Mouse (Mus musculus) embryonic facial prominence, embryonic 15.5 days (tissue): ENCODE results near the gene Tceanc2. TPM values are rescaled to one million over a fixed set of nuclear protein-coding genes. Genes with fewer than 3 reads are reported as not detected.

Experiments
- ATAC-seq: fragments of 200-750 bp; cut with Nextera tagmentation; 2 replicates; pipeline ENCODE4 v1.8.0; 2017; ENCODE audit warnings: low read depth, moderate TSS enrichment; ENCODE audit not compliant: insufficient number of reproducible peaks, low FRiP score, low TSS enrichment
- H3K27ac ChIP-seq: fragments of 300-500 bp; sonication (generic); replicated peaks from 2 replicates; pipeline ENCODE4 v1.5.1; 2015; ENCODE audit warnings: mild to moderate bottlenecking, inconsistent platforms
- H3K27me3 ChIP-seq: fragments of 300-500 bp; sonication (generic); 2 replicates; pipeline ENCODE4 v1.6.1; 2015; ENCODE audit warnings: inconsistent platforms
- H3K36me3 ChIP-seq: fragments of 300-500 bp; sonication (generic); 2 replicates; pipeline ENCODE4 v1.6.1; 2015; ENCODE audit warnings: mild to moderate bottlenecking, inconsistent platforms
- H3K4me1 ChIP-seq: fragments of 300-500 bp; sonication (generic); 2 replicates; pipeline ENCODE4 v1.6.1; 2015; ENCODE audit warnings: inconsistent platforms
- H3K4me2 ChIP-seq: fragments of 300-500 bp; sonication (generic); replicated peaks from 2 replicates; pipeline ENCODE4 v1.6.1; 2015; ENCODE audit warnings: mild to moderate bottlenecking, inconsistent platforms
- H3K4me3 ChIP-seq: fragments of 300-500 bp; sonication (generic); replicated peaks from 2 replicates; pipeline ENCODE4 v1.5.1; 2015; ENCODE audit warnings: mild to moderate bottlenecking, inconsistent platforms
- H3K9ac ChIP-seq: fragments of 300-500 bp; sonication (generic); 2 replicates; pipeline ENCODE4 v1.6.1; 2015; ENCODE audit warnings: inconsistent platforms
- H3K9me3 ChIP-seq: fragments of 300-500 bp; sonication (generic); replicated peaks from 2 replicates; pipeline ENCODE4 v1.6.1; 2016; ENCODE audit warnings: inconsistent platforms
- WGBS: fragments of 180-500 bp; shearing (Covaris S2); methylation state at CpG from one replicate; pipeline ENCODE4 v1.1.7; 2015; 5-methylcytosine and 5-hydroxymethylcytosine counted together
- polyA plus RNA-seq: library from polyadenylated mRNA; unstranded; fragments of >200 nt; fragmentation: Nextera tagmentation; extraction: Ambion mirVana; gene quantifications from 2 replicates; pipeline ENCODE4 v1.2.1, GENCODE M21; 2015

Gene Tceanc2
- polyA plus RNA-seq = 22.5 and 24.7 TPM in 2 replicates

GRCm38 (mm10) chr4:107178830-107179490 is at the start of gene Tceanc2:
TSS of gene Tceanc2 (minus strand) at chr4:107179116.
- Histone ChIP-seq H3K9ac (peak within 1 kb of the TSS; percentile 92), H3K36me3 (peaks cover 9% of the 10 kb centered on the region; the same call in 1 of the 2 replicates), H3K4me1 (peaks cover 39% of the 10 kb centered on the region), H3K4me2 (peak within 1 kb of the TSS; percentile 64), H3K27me3 (no peaks in the 10 kb centered on the region), H3K9me3 (no peaks in the 10 kb centered on the region), H3K27ac (peak within 1 kb of the TSS; percentile 98), H3K4me3 (peak within 1 kb of the TSS; percentile 99)
- under 1% methylated on average over 47 of the region's 47 CpGs for WGBS
- ATAC-seq = peak; percentile 55; the same call in 1 of the 2 replicates

- Histone ChIP-seq H3K9me3 (no peaks in the 10 kb centered on the region), H3K27ac (no peak overlapping the region), H3K4me3 (no peak overlapping the region), H3K27me3 (no peaks in the 10 kb centered on the region), H3K4me1 (peaks cover 5% of the 10 kb centered on the region; the same call in 1 of the 2 replicates), H3K9ac (no peak overlapping the region), H3K4me2 (no peak overlapping the region), H3K36me3 (0 out of 2 replicates have a peak, but pooled peaks cover 6% of the 10 kb centered on the region)
- WGBS = 82% methylated on average over 2 of the region's 2 CpGs
- no peak for ATAC-seq
Measured at GRCm38 (mm10) chr4:107226313-107226712, 47.4 kb upstream of the Tceanc2 start.

GRCm38 (mm10) chr4:107223225-107224204 is 44.6 kb upstream of the Tceanc2 start:
- no peaks in the 10 kb centered on the region for H3K36me3 ChIP-seq
- no peak overlapping the region for H3K4me3 ChIP-seq
- H3K4me1 ChIP-seq = peaks cover 5% of the 10 kb centered on the region; the same call in 1 of the 2 replicates
- H3K4me2 ChIP-seq = no peak overlapping the region
- H3K9ac ChIP-seq = no peak overlapping the region
- WGBS = 71% methylated on average over 11 of the region's 11 CpGs
- no peaks in the 10 kb centered on the region for H3K9me3 ChIP-seq
- ATAC-seq = peak; percentile 75; the same call in 1 of the 2 replicates
- H3K27me3 ChIP-seq = no peaks in the 10 kb centered on the region
- H3K27ac ChIP-seq = no peak overlapping the region

GRCm38 (mm10) chr4:107221524-107221923 is 42.6 kb upstream of the Tceanc2 start:
- Histone ChIP-seq H3K27me3 (no peaks in the 10 kb centered on the region), H3K9ac (no peak overlapping the region), H3K9me3 (no peaks in the 10 kb centered on the region), H3K27ac (no peak overlapping the region), H3K4me2 (no peak overlapping the region), H3K4me3 (no peak overlapping the region), H3K36me3 (no peaks in the 10 kb centered on the region), H3K4me1 (peaks cover 5% of the 10 kb centered on the region; the same call in 1 of the 2 replicates)
- WGBS = 73% methylated on average over 5 of the region's 5 CpGs
- no peak for ATAC-seq

- H3K27me3 ChIP-seq = no peaks in the 10 kb centered on the region
- 0 out of 2 replicates have a peak, but pooled peaks have one; percentile 43 for ATAC-seq
- H3K9me3 ChIP-seq = no peaks in the 10 kb centered on the region
- no peak overlapping the region for H3K27ac ChIP-seq
- H3K4me2 ChIP-seq = no peak overlapping the region
- no peaks in the 10 kb centered on the region for H3K36me3 ChIP-seq
- H3K9ac ChIP-seq = no peak overlapping the region
- no peak overlapping the region for H3K4me3 ChIP-seq
- 80% methylated on average over 9 of the region's 9 CpGs for WGBS
- H3K4me1 ChIP-seq = no peaks in the 10 kb centered on the region
Measured at GRCm38 (mm10) chr4:107217574-107217973, 38.7 kb upstream of the Tceanc2 start.

GRCm38 (mm10) chr4:107213279-107214011 is 34.5 kb upstream of the Tceanc2 start:
- Histone ChIP-seq H3K9me3 (no peaks in the 10 kb centered on the region), H3K4me1 (no peaks in the 10 kb centered on the region; the same call in 1 of the 2 replicates), H3K4me2 (no peak overlapping the region), H3K4me3 (no peak overlapping the region), H3K27ac (no peak overlapping the region), H3K9ac (no peak overlapping the region), H3K27me3 (no peaks in the 10 kb centered on the region), H3K36me3 (0 out of 2 replicates have a peak, but pooled peaks cover 3% of the 10 kb centered on the region)
- 68% methylated on average over 12 of the region's 12 CpGs for whole genome bisulfite sequencing
- ATAC-seq = no peak

- Histone ChIP-seq H3K4me3 (no peak overlapping the region), H3K4me2 (no peak overlapping the region), H3K9me3 (no peaks in the 10 kb centered on the region), H3K27me3 (no peaks in the 10 kb centered on the region), H3K36me3 (peaks cover 4% of the 10 kb centered on the region; the same call in 1 of the 2 replicates), H3K9ac (no peak overlapping the region), H3K27ac (no peak overlapping the region), H3K4me1 (no peaks in the 10 kb centered on the region; the same call in 1 of the 2 replicates)
- WGBS = 81% methylated on average over 5 of the region's 5 CpGs
- ATAC-seq = no peak
Measured at GRCm38 (mm10) chr4:107211936-107212335, 33.0 kb upstream of the Tceanc2 start.

- no peaks in the 10 kb centered on the region for H3K27me3 ChIP-seq
- no peak overlapping the region for H3K27ac ChIP-seq
- 69% methylated on average over 4 of the region's 4 CpGs for WGBS
Measured at GRCm38 (mm10) chr4:107211465-107211864, 32.5 kb upstream of the Tceanc2 start.

GRCm38 (mm10) chr4:107210483-107211097 is 31.7 kb upstream of the Tceanc2 start:
- 70% methylated on average over 5 of the region's 5 CpGs for WGBS
- H3K4me1 ChIP-seq = no peaks in the 10 kb centered on the region; the same call in 1 of the 2 replicates
- H3K27me3 ChIP-seq = no peaks in the 10 kb centered on the region
- no peak overlapping the region for H3K4me2 ChIP-seq
- peaks cover 17% of the 10 kb centered on the region for H3K36me3 ChIP-seq
- no peak overlapping the region for H3K9ac ChIP-seq
- H3K4me3 ChIP-seq = no peak overlapping the region
- no peaks in the 10 kb centered on the region for H3K9me3 ChIP-seq
- no peak overlapping the region for H3K27ac ChIP-seq
- no peak for ATAC-seq

More at GRCm38 (mm10) chr4:107211465-107211864, 32.5 kb upstream of the Tceanc2 start:
- no peaks in the 10 kb centered on the region; the same call in 1 of the 2 replicates for H3K4me1 ChIP-seq
- no peaks in the 10 kb centered on the region for H3K9me3 ChIP-seq
- no peak for ATAC-seq
- H3K9ac ChIP-seq = no peak overlapping the region
- H3K4me2 ChIP-seq = no peak overlapping the region
- no peak overlapping the region for H3K4me3 ChIP-seq
- H3K36me3 ChIP-seq = peaks cover 9% of the 10 kb centered on the region; the same call in 1 of the 2 replicates

GRCm38 (mm10) chr4:107208880-107209279 is 30.0 kb upstream of the Tceanc2 start, which contains the start of gene Ldlrad1:
TSS of gene Ldlrad1 (plus strand) at chr4:107209180.
- H3K9me3 ChIP-seq = no peaks in the 10 kb centered on the region
- H3K4me2 ChIP-seq = no peak within 1 kb of the TSS
- ATAC-seq = no peak
- H3K9ac ChIP-seq = no peak within 1 kb of the TSS
- 85% methylated on average over 3 of the region's 3 CpGs for WGBS
- H3K27ac ChIP-seq = no peak within 1 kb of the TSS
- H3K27me3 ChIP-seq = no peaks in the 10 kb centered on the region
- no peak within 1 kb of the TSS for H3K4me3 ChIP-seq
- H3K36me3 ChIP-seq = peaks cover 33% of the 10 kb centered on the region
- H3K4me1 ChIP-seq = no peaks in the 10 kb centered on the region; the same call in 1 of the 2 replicates
